Mouse (Mus musculus): ENCODE results near the gene Olfr1360.

The Olfr1360 gene

DNA sequence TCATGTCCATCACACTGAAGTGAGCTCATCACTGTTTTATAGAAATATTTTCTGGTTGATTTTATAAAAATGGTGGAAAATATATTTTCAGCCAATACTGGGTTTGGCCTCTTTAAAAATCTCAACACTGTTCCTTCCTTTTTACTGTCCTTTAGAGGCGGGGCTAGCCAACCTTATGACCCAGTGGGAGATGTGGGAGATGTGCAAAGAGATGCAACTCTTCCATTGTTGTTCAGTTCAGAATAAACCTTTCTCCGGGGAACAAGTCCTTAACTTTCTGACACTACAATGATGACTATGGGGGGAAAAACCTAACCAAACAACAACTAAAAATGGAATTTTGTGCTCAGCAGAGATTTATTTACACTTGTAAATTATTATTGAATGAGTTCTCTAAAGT, at the start of gene Olfr1360:
Gene Olfr1360, minus strand, starts transcription at position 101 of the 400 bp plus-strand sequence.
- no peak for DNase-seq (ENCODE audit: low spot score)

- no peak for DNase-seq (ENCODE audit: low spot score)
These were observed 46.0 kb upstream of the Olfr1360 start for GRCm38 (mm10) chr13:21722993-21723836.

GRCm38 (mm10) chr13:21722373-21722925, 45.2 kb upstream of the Olfr1360 start:
- peak; percentile 60 for DNase-seq (ENCODE audit: low spot score)

DNA sequence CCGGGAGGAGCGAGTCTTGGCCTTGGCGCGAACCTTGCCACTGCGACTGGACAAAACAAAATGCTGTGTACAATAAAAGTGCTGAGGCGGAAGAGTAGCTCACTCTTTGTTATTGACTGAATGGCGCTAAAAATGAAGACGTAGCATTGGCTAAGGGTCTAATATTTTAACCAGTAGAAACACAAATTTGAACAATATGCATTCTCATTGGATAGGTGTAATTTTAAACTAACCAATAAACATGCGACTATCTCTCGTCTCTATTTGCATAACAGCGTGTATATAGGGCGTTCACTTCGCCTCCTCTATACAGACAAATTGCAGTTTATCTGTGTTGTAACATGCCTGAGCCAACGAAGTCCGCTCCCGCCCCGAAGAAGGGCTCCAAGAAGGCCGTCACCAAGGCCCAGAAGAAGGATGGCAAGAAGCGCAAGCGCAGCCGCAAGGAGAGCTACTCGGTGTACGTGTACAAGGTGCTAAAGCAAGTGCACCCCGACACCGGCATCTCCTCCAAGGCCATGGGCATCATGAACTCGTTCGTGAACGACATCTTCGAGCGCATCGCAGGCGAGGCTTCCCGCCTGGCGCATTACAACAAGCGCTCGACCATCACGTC, 44.7 kb upstream of the Olfr1360 start, which contains the start of gene Hist1h2bm:
Gene Hist1h2bm, plus strand, starts transcription at position 288 of the 616 bp plus-strand sequence.
- peak; percentile 92 for DNase-seq (ENCODE audit: low spot score)

GRCm38 (mm10) chr13:21721107-21721756, 44.0 kb upstream of the Olfr1360 start:
- DNase-seq (ENCODE audit: low spot score): peak; percentile 48

- DNase-seq (ENCODE audit: low spot score): peak; percentile 70
These were observed 41.3 kb upstream of the Olfr1360 start for GRCm38 (mm10) chr13:21718381-21719080.

- DNase-seq (ENCODE audit: low spot score): peak; percentile 95
These were observed 40.5 kb upstream of the Olfr1360 start, which contains the start of gene Hist1h3h for GRCm38 (mm10) chr13:21717397-21718357. Gene Hist1h3h, plus strand, starts transcription at chr13:21717659.

DNA sequence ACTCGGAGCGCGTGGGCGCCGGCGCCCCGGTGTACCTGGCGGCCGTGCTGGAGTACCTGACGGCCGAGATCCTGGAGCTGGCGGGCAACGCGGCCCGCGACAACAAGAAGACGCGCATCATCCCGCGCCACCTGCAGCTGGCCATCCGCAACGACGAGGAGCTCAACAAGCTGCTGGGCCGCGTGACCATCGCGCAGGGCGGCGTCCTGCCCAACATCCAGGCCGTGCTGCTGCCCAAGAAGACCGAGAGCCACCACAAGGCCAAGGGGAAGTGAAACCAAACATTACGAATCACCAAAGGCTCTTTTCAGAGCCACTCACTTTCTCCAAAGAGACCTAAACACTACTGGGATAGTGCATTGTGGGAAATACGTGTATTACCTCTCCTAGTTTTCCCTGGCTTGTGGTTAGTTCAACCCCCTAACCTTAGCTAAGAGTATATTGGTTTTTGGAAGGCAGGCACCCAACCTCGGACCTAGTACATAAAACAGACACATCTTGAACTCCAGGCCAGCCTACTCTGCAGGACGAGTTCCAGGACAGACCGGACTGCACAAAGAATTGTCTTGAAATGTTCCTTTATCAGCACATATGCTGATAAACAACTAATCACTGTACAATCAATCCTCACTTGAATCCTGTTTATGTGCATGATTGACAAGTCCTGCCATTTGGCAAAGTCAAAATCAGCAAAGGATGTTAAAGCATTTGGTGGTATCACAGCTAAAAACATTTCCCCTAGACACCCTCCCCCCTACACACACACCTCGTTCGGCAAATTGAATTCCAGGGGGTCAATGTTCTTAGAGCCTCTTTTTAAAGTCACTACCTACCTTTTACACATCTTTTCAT, 39.6 kb upstream of the Olfr1360 start:
- DNase-seq (ENCODE audit: low spot score): peak; percentile 77

GRCm38 (mm10) chr13:21715864-21716539, 38.8 kb upstream of the Olfr1360 start, which contains the start of the genes Hist1h2bl and Hist1h2ai:
Gene Hist1h2bl, minus strand, starts transcription at chr13:21716143.
Gene Hist1h2ai, plus strand, starts transcription at chr13:21716422.
- peak; percentile 96 for DNase-seq (ENCODE audit: low spot score)

- peak; percentile 62 for DNase-seq (ENCODE audit: low spot score)
These were observed 38.1 kb upstream of the Olfr1360 start for GRCm38 (mm10) chr13:21715131-21715863.

GRCm38 (mm10) chr13:21714725-21715124, 37.5 kb upstream of the Olfr1360 start:
- peak; percentile 64 for DNase-seq (ENCODE audit: low spot score)

DNA sequence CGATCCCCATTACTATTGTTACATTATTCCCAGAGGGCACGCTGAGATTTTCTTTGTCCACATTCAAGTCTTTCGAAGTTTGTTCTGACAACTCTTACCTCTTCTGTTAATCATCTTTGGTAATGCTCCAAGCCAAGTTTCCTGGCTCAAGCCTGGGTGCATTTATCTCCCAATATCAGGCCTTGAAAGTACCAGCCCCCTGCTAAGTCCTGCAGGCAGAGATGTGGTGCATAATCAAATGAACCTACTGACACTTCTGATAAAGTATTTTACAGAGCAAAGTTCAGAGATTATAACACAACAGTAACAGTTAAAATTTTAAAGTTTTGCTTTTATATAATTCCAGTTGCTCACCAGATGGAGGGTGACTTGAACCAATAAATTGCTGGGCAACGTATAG, 34.5 kb upstream of the Olfr1360 start:
- DNase-seq (ENCODE audit: low spot score): no peak

- peak; percentile 81 for DNase-seq (ENCODE audit: low spot score)
These were observed 33.8 kb upstream of the Olfr1360 start for GRCm38 (mm10) chr13:21710821-21711525.

DNA sequence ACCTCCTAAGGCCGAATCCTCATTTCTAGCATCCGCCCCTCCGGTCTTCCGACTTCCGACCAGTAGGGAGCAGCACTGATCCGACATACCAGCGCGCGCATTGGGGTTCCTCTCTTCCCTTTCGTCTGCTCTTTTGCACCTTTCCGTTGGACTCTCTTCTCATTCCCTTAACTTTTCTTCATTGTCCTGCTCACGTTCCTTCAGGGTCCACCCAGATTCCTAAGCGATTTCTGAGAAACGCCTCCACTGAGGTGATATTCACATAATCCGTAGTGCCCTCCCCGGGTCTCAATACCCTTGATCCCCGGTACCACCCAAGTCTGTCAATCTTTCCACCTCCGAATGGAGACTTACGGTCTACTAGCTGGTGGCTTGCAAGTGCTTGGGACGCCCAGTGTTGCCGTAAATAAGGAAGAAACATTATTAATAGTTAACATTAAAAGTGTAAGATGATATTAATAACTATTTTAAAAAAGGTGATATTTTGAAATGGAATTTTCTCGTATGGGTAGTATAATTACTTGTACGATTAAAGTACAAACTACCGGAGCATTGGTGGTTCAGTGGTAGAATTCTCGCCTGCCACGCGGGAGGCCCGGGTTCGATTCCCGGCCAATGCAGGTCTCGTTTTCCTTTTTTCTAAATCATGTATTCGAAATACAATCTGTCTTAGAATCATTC, 33.0 kb upstream of the Olfr1360 start:
- peak; percentile 89 for DNase-seq (ENCODE audit: low spot score)

DNA sequence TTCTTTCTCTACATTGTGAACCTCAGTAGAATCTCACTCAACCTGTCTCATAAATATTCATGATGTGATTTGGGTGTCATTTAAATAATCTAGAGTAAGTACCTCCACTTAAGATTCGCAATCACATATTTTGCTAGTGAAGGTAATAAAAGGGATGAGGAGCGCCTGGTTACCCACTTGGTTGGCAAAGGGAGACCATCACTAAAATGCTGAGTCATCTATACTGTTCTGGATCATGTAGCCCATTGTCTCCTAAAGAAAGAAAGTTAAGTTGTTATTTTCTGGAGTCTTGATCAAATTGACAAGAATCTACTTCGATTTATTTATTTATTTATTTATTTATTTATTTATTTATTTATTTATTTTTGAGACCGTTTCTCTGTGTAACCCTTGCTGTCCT, 29.5 kb upstream of the Olfr1360 start:
- DNase-seq (ENCODE audit: low spot score): no peak

- no peak for DNase-seq (ENCODE audit: low spot score)
These were observed 20.6 kb upstream of the Olfr1360 start, which contains the start of gene Olfr1359 for GRCm38 (mm10) chr13:21697811-21698210. Gene Olfr1359, plus strand, starts transcription at chr13:21698111.

GRCm38 (mm10) chr13:21663286-21663685, 13.9 kb downstream of the Olfr1360 start, which contains the start of gene Olfr1361:
Gene Olfr1361, minus strand, starts transcription at chr13:21663386.
- no peak for DNase-seq (ENCODE audit: low spot score)
